Comparison of ENCODE assay signal across 15 mouse cellular contexts in the genomic region with DNA sequence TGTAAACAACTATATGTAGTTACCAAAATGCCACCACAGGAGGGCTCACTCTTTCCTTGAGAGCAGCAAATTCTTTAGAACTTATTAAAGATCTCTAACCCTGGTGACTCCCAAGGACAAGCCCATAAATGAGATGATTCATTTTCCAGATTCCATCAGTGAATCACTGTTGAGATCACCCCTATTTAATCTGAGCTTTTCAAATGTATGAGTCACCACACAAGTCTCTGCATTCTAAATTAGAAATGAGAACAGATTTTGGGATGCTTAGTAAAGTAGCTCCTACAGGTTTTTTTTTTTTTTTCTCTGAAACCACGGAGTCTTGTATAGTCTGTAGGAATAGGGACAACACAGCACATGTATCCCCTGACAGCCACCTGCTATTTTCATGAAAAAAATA.
A peak's percentile ranks its signal among the peaks of the same experiment; 100 is the strongest.
DNase-seq lines count a peak whose midpoint lies in the region; ATAC-seq lines count a peak whose summit lies in the region.
"Had no signal": no experiment of that assay in that cellular context is flagged by ENCODE, and none has a peak within 500 bp of the region (broad histone marks: within the 10 kb centered on the region; RNA-seq: fewer than 3 reads in every experiment).

No protein-coding gene starts in this region.

- DNase-seq in frontal cortex, postnatal 25 days (ENCODE audit: low spot score in 2 of 2): no peak
- DNase-seq in right cerebral cortex, adult 2 months (ENCODE audit: low spot score in 2 of 2): peak; percentile 1 to 3
- DNase-seq in right cerebral cortex, postnatal 14 days: no peak
- peak; percentile 13 for DNase-seq in adipocyte (ENCODE audit: low spot score)
- DNase-seq in heart, postnatal 4 days: no peak
- DNase-seq in urinary bladder, postnatal 10 days (ENCODE audit: low spot score): no peak
- DNase-seq: cerebellum, adult 11-12 months; gastrocnemius, postnatal 14 days; heart, postnatal 10 days; kidney, adult 11 months; kidney, postnatal 14 days; lung, postnatal 10 days; thymus, postnatal 36 days had no signal

- ATAC-seq in frontal cortex, adult (ENCODE audit: low TSS enrichment): peak; percentile 96
- ATAC-seq: forebrain, embryonic 15.5 days had no signal

Comparison
In these comparisons a context has a peak if more than half of its experiments do, and no peak if none do; other contexts are left out.
1. DNase-seq: peak in right cerebral cortex, adult 2 months (2 of 2) and adipocyte (single experiment); none in frontal cortex, postnatal 25 days (0 of 2), right cerebral cortex, postnatal 14 days (single experiment), heart, postnatal 4 days (single experiment) and urinary bladder, postnatal 10 days (single experiment).